Mouse (Mus musculus) stomach, embryonic 16.5 days (tissue): ENCODE measurements at regions not wholly inside any gene's neighbourhood (a gene's known extent, or its start where the extent isn't known, plus 50 kb on each side); places are given as distances from the start of the nearest gene placed in this dataset.

Experiments
- ATAC-seq: fragments of 200-750 bp; cut with Nextera tagmentation; 2 replicates; pipeline ENCODE4 v1.8.0; 2017; ENCODE audit warnings: moderate number of reproducible peaks, moderate TSS enrichment; ENCODE audit not compliant: insufficient read depth, low FRiP score
- H3K27ac ChIP-seq: fragments of 300-500 bp; sonication (generic); 2 replicates; pipeline ENCODE4 v1.5.1; 2014; ENCODE audit warnings: low read length
- H3K27me3 ChIP-seq: fragments of 300-500 bp; sonication (generic); 2 replicates; pipeline ENCODE4 v1.6.1; 2014; ENCODE audit warnings: low read length, control low read depth, mixed read lengths; ENCODE audit not compliant: control insufficient read depth, insufficient read depth
- H3K36me3 ChIP-seq: fragments of 300-500 bp; sonication (generic); 2 replicates; pipeline ENCODE4 v1.6.1; 2014; ENCODE audit warnings: low read length; ENCODE audit not compliant: control insufficient read depth, insufficient read depth
- H3K4me1 ChIP-seq: fragments of 300-500 bp; sonication (generic); 2 replicates; pipeline ENCODE4 v1.6.1; 2014; ENCODE audit warnings: low read length, control low read depth, mixed read lengths; ENCODE audit not compliant: control insufficient read depth, insufficient read depth
- H3K4me2 ChIP-seq: fragments of 300-500 bp; sonication (generic); 2 replicates; pipeline ENCODE4 v1.6.1; 2014; ENCODE audit warnings: low read depth, low read length, mixed read lengths
- H3K4me3 ChIP-seq: fragments of 300-500 bp; sonication (generic); replicated peaks from 2 replicates; pipeline ENCODE4 v1.5.1; 2014; ENCODE audit warnings: mild to moderate bottlenecking, low read length
- H3K9ac ChIP-seq: fragments of 300-500 bp; sonication (generic); 2 replicates; pipeline ENCODE4 v1.6.1; 2014; ENCODE audit warnings: low read length
- H3K9me3 ChIP-seq: fragments of 300-500 bp; sonication (generic); replicated peaks from 2 replicates; pipeline ENCODE4 v1.6.1; 2016; ENCODE audit warnings: low read length, control low read depth; ENCODE audit not compliant: control insufficient read depth
- WGBS: fragments of 180-500 bp; shearing (Covaris S2); extraction: QIAGEN DNeasy Blood & Tissue Kit; methylation state at CpG from one replicate; pipeline ENCODE4 v1.1.7; 2014; 5-methylcytosine and 5-hydroxymethylcytosine counted together

GRCm38 (mm10) chr4:84050243-84050642 lies 524.9 kb downstream of the Ccdc171 start:
- no peak for ATAC-seq
- WGBS, result 51% methylated on average over 6 of the region's 6 CpGs
- Histone ChIP-seq H3K4me1 (no peaks in the 10 kb centered on the region), H3K4me3 (no peak overlapping the region), H3K9ac (no peak overlapping the region), H3K36me3 (no peaks in the 10 kb centered on the region), H3K27me3 (no peaks in the 10 kb centered on the region), H3K4me2 (no peak overlapping the region), H3K27ac (no peak overlapping the region), H3K9me3 (no peaks in the 10 kb centered on the region)

GRCm38 (mm10) chr4:84056863-84057502 lies 531.6 kb downstream of the Ccdc171 start:
- Histone ChIP-seq H3K27me3 (no peaks in the 10 kb centered on the region), H3K4me1 (no peaks in the 10 kb centered on the region), H3K4me3 (no peak overlapping the region), H3K9me3 (no peaks in the 10 kb centered on the region), H3K27ac (peak overlapping the region; percentile 22; the same call in 1 of the 2 replicates), H3K4me2 (no peak overlapping the region), H3K36me3 (no peaks in the 10 kb centered on the region), H3K9ac (no peak overlapping the region)
- WGBS, result 52% methylated on average over 6 of the region's 6 CpGs
- no peak for ATAC-seq

- WGBS, result 71% methylated on average over 2 of the region's 2 CpGs
- ATAC-seq, result no peak
- H3K9me3 ChIP-seq, result no peaks in the 10 kb centered on the region
These were observed 534.8 kb downstream of the Ccdc171 start for GRCm38 (mm10) chr4:84060187-84060586.

GRCm38 (mm10) chr4:84063755-84064154 lies 538.4 kb downstream of the Ccdc171 start:
- no peak overlapping the region for H3K27ac ChIP-seq

More at GRCm38 (mm10) chr4:84060187-84060586, 534.8 kb downstream of the Ccdc171 start:
- no peaks in the 10 kb centered on the region for H3K27me3 ChIP-seq
- H3K27ac ChIP-seq, result no peak overlapping the region
- no peak overlapping the region for H3K4me3 ChIP-seq
- H3K9ac ChIP-seq, result no peak overlapping the region
- H3K4me1 ChIP-seq, result peaks cover 10% of the 10 kb centered on the region; the same call in 1 of the 2 replicates
- no peak overlapping the region for H3K4me2 ChIP-seq
- H3K36me3 ChIP-seq, result no peaks in the 10 kb centered on the region

GRCm38 (mm10) chr4:84064614-84065456 lies 539.5 kb downstream of the Ccdc171 start:
- WGBS, result 15% methylated on average over 15 of the region's 15 CpGs
- Histone ChIP-seq H3K9ac (peak overlapping the region; percentile 40), H3K4me3 (no peak overlapping the region), H3K27me3 (no peaks in the 10 kb centered on the region), H3K27ac (peak overlapping the region; percentile 48), H3K4me2 (0 out of 2 replicates have a peak overlapping the region, but pooled peaks have one; percentile 1), H3K36me3 (no peaks in the 10 kb centered on the region), H3K4me1 (peaks cover 13% of the 10 kb centered on the region; the same call in 1 of the 2 replicates), H3K9me3 (no peaks in the 10 kb centered on the region)
- peak; percentile 52; the same call in 1 of the 2 replicates for ATAC-seq

More at GRCm38 (mm10) chr4:84063755-84064154, 538.4 kb downstream of the Ccdc171 start:
- no peak for ATAC-seq
- H3K9me3 ChIP-seq, result no peaks in the 10 kb centered on the region
- peaks cover 13% of the 10 kb centered on the region; the same call in 1 of the 2 replicates for H3K4me1 ChIP-seq
- H3K9ac ChIP-seq, result no peak overlapping the region
- WGBS, result 59% methylated on average over 5 of the region's 5 CpGs
- no peaks in the 10 kb centered on the region for H3K36me3 ChIP-seq
- H3K4me3 ChIP-seq, result no peak overlapping the region
- no peaks in the 10 kb centered on the region for H3K27me3 ChIP-seq
- no peak overlapping the region for H3K4me2 ChIP-seq

GRCm38 (mm10) chr4:84065457-84066124 lies 540.2 kb downstream of the Ccdc171 start:
- WGBS, result 37% methylated on average over 12 of the region's 12 CpGs
- no peak overlapping the region for H3K4me3 ChIP-seq
- no peaks in the 10 kb centered on the region for H3K27me3 ChIP-seq
- no peak overlapping the region for H3K27ac ChIP-seq
- H3K36me3 ChIP-seq, result no peaks in the 10 kb centered on the region
- H3K4me1 ChIP-seq, result peaks cover 18% of the 10 kb centered on the region; the same call in 1 of the 2 replicates
- H3K9ac ChIP-seq, result no peak overlapping the region; the same call in 1 of the 2 replicates
- ATAC-seq, result no peak
- no peak overlapping the region for H3K4me2 ChIP-seq
- H3K9me3 ChIP-seq, result no peaks in the 10 kb centered on the region

- 72% methylated on average over 14 of the region's 14 CpGs for WGBS
- H3K4me2 ChIP-seq, result no peak overlapping the region
- H3K4me3 ChIP-seq, result no peak overlapping the region
- H3K9ac ChIP-seq, result no peak overlapping the region
- H3K4me1 ChIP-seq, result peaks cover 18% of the 10 kb centered on the region; the same call in 1 of the 2 replicates
- no peaks in the 10 kb centered on the region for H3K27me3 ChIP-seq
- no peak for ATAC-seq
- no peaks in the 10 kb centered on the region for H3K36me3 ChIP-seq
- H3K9me3 ChIP-seq, result no peaks in the 10 kb centered on the region
- no peak overlapping the region for H3K27ac ChIP-seq
These were observed 542.7 kb downstream of the Ccdc171 start for GRCm38 (mm10) chr4:84067931-84068575.

GRCm38 (mm10) chr4:84068947-84069663 lies 543.8 kb downstream of the Ccdc171 start:
- no peak overlapping the region for H3K9ac ChIP-seq
- no peaks in the 10 kb centered on the region for H3K36me3 ChIP-seq
- WGBS, result 37% methylated on average over 11 of the region's 11 CpGs
- H3K27me3 ChIP-seq, result no peaks in the 10 kb centered on the region
- peaks cover 14% of the 10 kb centered on the region; the same call in 1 of the 2 replicates for H3K4me1 ChIP-seq
- no peaks in the 10 kb centered on the region for H3K9me3 ChIP-seq
- no peak overlapping the region for H3K4me3 ChIP-seq
- no peak for ATAC-seq
- no peak overlapping the region for H3K27ac ChIP-seq
- H3K4me2 ChIP-seq, result no peak overlapping the region
